Mouse (Mus musculus) limb, embryonic 12.5 days (tissue): ENCODE measurements at regions not wholly inside any gene's neighbourhood (a gene's known extent, or its start where the extent isn't known, plus 50 kb on each side); places are given as distances from the start of the nearest gene placed in this dataset.

Experiments used
- ATAC-seq: fragments of 200-750 bp; cut with Nextera tagmentation; 2 replicates; pipeline ENCODE4 v1.8.0; 2017; ENCODE audit warnings: low read depth, moderate TSS enrichment; ENCODE audit not compliant: insufficient number of reproducible peaks, insufficient read depth, low FRiP score, low TSS enrichment
- H3K27ac ChIP-seq: fragments of 300-500 bp; sonication (generic); 2 replicates; pipeline ENCODE4 v1.5.1; 2016; ENCODE audit warnings: mild to moderate bottlenecking, moderate library complexity
- H3K27me3 ChIP-seq: fragments of 300-500 bp; sonication (generic); 2 replicates; pipeline ENCODE4 v1.6.1; 2016; ENCODE audit warnings: mild to moderate bottlenecking, moderate library complexity
- H3K36me3 ChIP-seq: fragments of 300-500 bp; sonication (generic); 2 replicates; pipeline ENCODE4 v1.6.1; 2016; ENCODE audit warnings: mild to moderate bottlenecking, moderate library complexity
- H3K4me1 ChIP-seq: fragments of 300-500 bp; sonication (generic); replicated peaks from 2 replicates; pipeline ENCODE4 v1.6.1; 2016
- H3K4me2 ChIP-seq: fragments of 300-500 bp; sonication (generic); 2 replicates; pipeline ENCODE4 v1.6.1; 2016; ENCODE audit warnings: mild to moderate bottlenecking, moderate library complexity
- H3K4me3 ChIP-seq: fragments of 300-500 bp; sonication (generic); replicated peaks from 2 replicates; pipeline ENCODE4 v1.5.1; 2016; ENCODE audit warnings: mild to moderate bottlenecking
- H3K9ac ChIP-seq: fragments of 300-500 bp; sonication (generic); replicated peaks from 2 replicates; pipeline ENCODE4 v1.6.1; 2016; ENCODE audit warnings: mild to moderate bottlenecking, moderate library complexity
- H3K9me3 ChIP-seq: fragments of 300-500 bp; sonication (generic); 2 replicates; pipeline ENCODE4 v1.6.1; 2016; ENCODE audit warnings: mild to moderate bottlenecking, moderate library complexity
- WGBS: fragments of 180-500 bp; shearing (Covaris S2); methylation state at CpG from one replicate; pipeline ENCODE4 v1.1.7; 2016; 5-methylcytosine and 5-hydroxymethylcytosine counted together

GRCm38 (mm10) chr13:53592755-53593154 lies 119.9 kb upstream of the Msx2 start:
- no peak overlapping the region for H3K9ac ChIP-seq
- H3K4me3 ChIP-seq = no peak overlapping the region
- no peaks in the 10 kb centered on the region for H3K36me3 ChIP-seq
- peaks cover 21% of the 10 kb centered on the region for H3K4me1 ChIP-seq
- H3K9me3 ChIP-seq = no peaks in the 10 kb centered on the region
- H3K4me2 ChIP-seq = no peak overlapping the region
- no peak for ATAC-seq
- 0 out of 2 replicates have a peak, but pooled peaks cover 5% of the 10 kb centered on the region for H3K27me3 ChIP-seq
- 15% methylated on average over 5 of the region's 5 CpGs for WGBS
- no peak overlapping the region for H3K27ac ChIP-seq

DNA sequence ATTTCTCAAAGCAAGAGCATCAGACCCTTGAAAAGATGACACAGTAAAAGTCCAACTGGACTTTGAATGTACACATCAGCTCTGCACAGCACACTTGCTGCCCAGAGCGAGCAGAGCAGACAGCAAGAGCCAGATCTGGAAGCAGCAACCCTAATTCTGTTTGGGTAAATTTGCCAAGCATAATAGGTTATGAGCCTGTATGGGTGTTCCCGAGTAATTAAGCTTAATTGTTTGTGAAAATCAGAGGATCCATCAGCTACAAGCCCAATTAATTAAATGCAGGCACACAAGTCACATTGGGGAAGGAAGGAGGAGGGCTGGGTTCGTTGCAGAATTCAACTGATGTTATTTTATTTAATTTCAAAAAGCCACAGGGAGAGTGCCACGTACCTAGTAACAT lies 113.9 kb upstream of the Msx2 start:
- Histone ChIP-seq H3K27ac (no peak overlapping the region), H3K36me3 (no peaks in the 10 kb centered on the region), H3K4me1 (peaks cover 19% of the 10 kb centered on the region), H3K9me3 (0 out of 2 replicates have a peak, but pooled peaks cover 2% of the 10 kb centered on the region), H3K4me2 (no peak overlapping the region), H3K4me3 (no peak overlapping the region), H3K27me3 (0 out of 2 replicates have a peak, but pooled peaks cover 2% of the 10 kb centered on the region), H3K9ac (no peak overlapping the region)
- WGBS = 46% methylated on average over 4 of the region's 4 CpGs
- no peak for ATAC-seq

- Histone ChIP-seq H3K4me2 (no peak overlapping the region), H3K9ac (no peak overlapping the region), H3K9me3 (0 out of 2 replicates have a peak, but pooled peaks cover 14% of the 10 kb centered on the region), H3K27me3 (no peaks in the 10 kb centered on the region), H3K36me3 (no peaks in the 10 kb centered on the region), H3K4me3 (no peak overlapping the region), H3K27ac (no peak overlapping the region), H3K4me1 (peaks cover 13% of the 10 kb centered on the region)
- ATAC-seq = no peak
- WGBS = 53% methylated on average over 9 of the region's 9 CpGs
These were observed 111.7 kb upstream of the Msx2 start for GRCm38 (mm10) chr13:53584504-53585130.

DNA sequence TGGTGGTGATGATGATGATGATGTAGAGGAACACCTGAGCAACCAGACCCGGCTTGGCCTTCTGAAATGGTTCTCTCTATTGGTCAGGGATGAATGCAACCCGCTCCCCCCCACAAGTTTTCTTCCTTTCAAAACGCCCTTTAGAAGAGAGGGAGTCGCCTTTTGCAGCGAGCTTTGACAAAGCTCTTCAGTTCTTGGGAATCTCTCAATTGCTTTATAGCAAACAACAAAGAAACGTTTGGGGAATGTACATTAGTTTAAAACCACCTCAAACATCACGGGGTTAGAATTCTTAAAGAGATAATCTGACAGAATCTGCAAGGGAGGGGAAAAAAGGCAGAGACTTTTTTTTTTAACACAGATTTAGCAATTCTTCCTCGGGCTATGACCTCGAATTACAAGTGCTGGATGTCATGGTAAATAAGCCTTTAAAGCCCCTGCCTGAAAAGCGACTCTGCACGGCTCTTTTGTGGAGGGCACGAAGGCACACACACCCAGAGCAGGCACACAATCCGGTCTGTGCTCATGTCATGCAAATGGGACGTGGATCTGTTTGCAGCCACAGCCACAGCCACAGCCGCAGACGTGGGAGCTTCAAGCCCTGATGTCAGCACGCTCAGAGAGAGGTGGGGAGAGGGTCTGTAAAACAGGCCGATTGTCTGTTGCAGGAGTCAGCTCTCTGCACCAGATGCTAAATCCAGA lies 81.2 kb upstream of the Msx2 start:
- Histone ChIP-seq H3K27me3 (peaks cover 11% of the 10 kb centered on the region; the same call in 1 of the 2 replicates), H3K4me3 (no peak overlapping the region), H3K4me2 (no peak overlapping the region), H3K36me3 (no peaks in the 10 kb centered on the region), H3K27ac (no peak overlapping the region), H3K9me3 (0 out of 2 replicates have a peak, but pooled peaks cover 4% of the 10 kb centered on the region), H3K4me1 (peaks cover 10% of the 10 kb centered on the region), H3K9ac (no peak overlapping the region; the same call in 1 of the 2 replicates)
- 36% methylated on average over 18 of the region's 18 CpGs for WGBS
- ATAC-seq = no peak

DNA sequence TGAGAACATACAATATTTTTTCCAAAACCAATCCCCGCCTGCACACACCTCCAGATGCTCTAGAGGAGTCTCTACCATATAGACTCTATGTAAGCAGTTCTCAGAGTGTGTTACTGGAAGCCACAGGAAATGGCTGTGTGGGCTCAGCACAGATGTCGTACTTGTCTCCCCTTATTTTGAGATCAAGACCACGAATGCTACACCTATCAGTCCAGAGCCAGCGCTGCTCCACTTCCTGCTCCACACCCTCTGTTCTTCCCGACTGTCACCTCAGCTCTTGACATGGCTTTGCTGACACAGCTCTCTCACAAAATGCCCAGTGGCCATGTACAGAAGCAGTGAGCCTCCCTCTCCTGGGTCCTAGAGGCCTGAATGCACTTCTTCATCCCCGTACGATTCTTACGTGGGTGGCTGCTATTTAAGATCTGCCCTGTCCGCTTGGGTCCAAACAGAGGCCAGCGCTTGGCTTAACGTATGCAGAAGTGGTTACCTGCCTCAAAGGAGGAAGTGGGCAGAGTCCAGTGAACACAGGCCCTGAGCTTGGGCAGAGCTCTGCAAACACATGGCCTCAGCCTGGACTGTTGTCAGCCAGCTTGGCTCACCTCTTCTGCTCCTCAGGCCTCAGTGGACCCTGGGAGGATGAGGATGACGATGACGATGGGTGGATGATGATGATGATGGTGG lies 80.5 kb upstream of the Msx2 start:
- no peak overlapping the region for H3K4me2 ChIP-seq
- no peak overlapping the region for H3K4me3 ChIP-seq
- H3K27me3 ChIP-seq = peaks cover 11% of the 10 kb centered on the region; the same call in 1 of the 2 replicates
- H3K4me1 ChIP-seq = peaks cover 17% of the 10 kb centered on the region
- no peaks in the 10 kb centered on the region for H3K36me3 ChIP-seq
- H3K27ac ChIP-seq = no peak overlapping the region
- H3K9ac ChIP-seq = no peak overlapping the region
- no peak for ATAC-seq
- 78% methylated on average over 13 of the region's 13 CpGs for WGBS
- H3K9me3 ChIP-seq = 0 out of 2 replicates have a peak, but pooled peaks cover 4% of the 10 kb centered on the region

- no peak for ATAC-seq
- Histone ChIP-seq H3K27ac (no peak overlapping the region), H3K4me2 (no peak overlapping the region), H3K9me3 (0 out of 2 replicates have a peak, but pooled peaks cover 4% of the 10 kb centered on the region), H3K4me1 (peaks cover 42% of the 10 kb centered on the region), H3K27me3 (peaks cover 1% of the 10 kb centered on the region; the same call in 1 of the 2 replicates), H3K4me3 (no peak overlapping the region), H3K36me3 (no peaks in the 10 kb centered on the region), H3K9ac (no peak overlapping the region)
- WGBS = 23% methylated on average over 11 of the region's 11 CpGs
These were observed 75.5 kb upstream of the Msx2 start for GRCm38 (mm10) chr13:53548396-53548795.

- Histone ChIP-seq H3K27me3 (no peaks in the 10 kb centered on the region; the same call in 1 of the 2 replicates), H3K9me3 (no peaks in the 10 kb centered on the region), H3K4me1 (peaks cover 48% of the 10 kb centered on the region), H3K9ac (no peak overlapping the region), H3K36me3 (no peaks in the 10 kb centered on the region), H3K27ac (peak overlapping the region; percentile 36; the same call in 1 of the 2 replicates), H3K4me2 (peak overlapping the region; percentile 28), H3K4me3 (no peak overlapping the region)
- no peak; the same call in 1 of the 2 replicates for ATAC-seq
- 6% methylated on average over 5 of the region's 5 CpGs for WGBS
These were observed 70.4 kb upstream of the Msx2 start for GRCm38 (mm10) chr13:53543291-53543690.

DNA sequence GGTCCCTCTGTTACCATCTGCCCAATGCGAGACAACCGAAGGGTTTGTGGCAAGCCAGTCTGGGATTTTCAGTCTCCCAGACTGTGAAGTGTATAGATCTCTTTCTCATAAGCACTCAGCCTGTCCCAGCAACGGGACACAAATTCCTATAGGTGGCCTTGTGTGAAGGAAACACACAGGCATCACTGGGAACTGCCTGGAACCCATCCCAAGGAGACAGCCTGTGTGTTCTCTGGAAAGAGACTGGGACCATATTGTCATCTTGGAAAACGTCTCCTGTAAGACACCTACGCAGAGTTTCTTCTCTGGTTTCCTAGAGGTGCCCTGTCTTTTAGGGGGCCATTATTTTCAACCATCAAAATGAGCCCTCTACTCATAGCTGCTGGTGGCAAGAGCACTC lies 66.9 kb upstream of the Msx2 start:
- no peaks in the 10 kb centered on the region for H3K9me3 ChIP-seq
- 93% methylated on average over 5 of the region's 5 CpGs for WGBS
- H3K4me2 ChIP-seq = no peak overlapping the region
- H3K4me3 ChIP-seq = no peak overlapping the region
- H3K4me1 ChIP-seq = peaks cover 24% of the 10 kb centered on the region
- no peak overlapping the region for H3K27ac ChIP-seq
- no peak for ATAC-seq
- H3K27me3 ChIP-seq = 0 out of 2 replicates have a peak, but pooled peaks cover under 1% of the 10 kb centered on the region
- no peaks in the 10 kb centered on the region for H3K36me3 ChIP-seq
- H3K9ac ChIP-seq = no peak overlapping the region

- Histone ChIP-seq H3K9ac (no peak overlapping the region), H3K4me3 (no peak overlapping the region), H3K27me3 (peaks cover 9% of the 10 kb centered on the region; the same call in 1 of the 2 replicates), H3K36me3 (no peaks in the 10 kb centered on the region), H3K27ac (no peak overlapping the region), H3K9me3 (no peaks in the 10 kb centered on the region), H3K4me1 (peaks cover 20% of the 10 kb centered on the region), H3K4me2 (no peak overlapping the region)
- no peak for ATAC-seq
- 90% methylated on average over 6 of the region's 6 CpGs for WGBS
These were observed 65.1 kb upstream of the Msx2 start for GRCm38 (mm10) chr13:53537937-53538336.

DNA sequence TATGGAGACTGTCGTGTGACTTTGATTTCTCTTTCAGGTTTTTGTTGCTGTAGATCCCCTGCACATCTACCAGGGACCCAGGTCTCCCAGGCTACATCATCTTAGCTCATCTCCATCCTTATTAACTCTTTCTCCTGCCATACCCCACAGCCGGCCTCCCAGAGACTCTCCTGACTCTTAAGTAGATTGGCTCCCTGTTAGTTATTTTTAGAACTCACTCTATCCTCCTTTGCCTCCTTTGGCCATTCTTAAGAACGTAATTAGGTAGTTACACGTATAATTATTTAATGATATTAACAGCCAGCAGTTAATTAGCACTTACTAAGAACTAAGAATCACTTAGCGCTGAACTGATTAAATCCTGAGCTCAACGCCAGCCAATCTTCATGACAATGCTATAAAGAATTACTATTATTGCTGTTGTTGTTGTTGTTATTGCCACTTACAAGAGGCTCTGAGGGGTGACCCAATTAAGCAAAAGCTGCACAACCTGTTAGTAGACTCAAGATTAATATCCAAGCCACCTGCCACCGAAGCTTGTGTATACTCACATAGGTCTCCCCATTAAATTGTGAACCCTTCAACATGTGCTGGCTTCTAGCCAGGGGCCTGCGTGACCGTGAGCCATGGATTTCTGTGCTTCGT lies 63.0 kb upstream of the Msx2 start:
- no peak for ATAC-seq
- WGBS = 73% methylated on average over 10 of the region's 10 CpGs

More for the DNA sequence above, 63.0 kb upstream of the Msx2 start:
- Histone ChIP-seq H3K27ac (no peak overlapping the region; the same call in 1 of the 2 replicates), H3K4me2 (no peak overlapping the region), H3K4me3 (no peak overlapping the region), H3K27me3 (peaks cover 9% of the 10 kb centered on the region; the same call in 1 of the 2 replicates), H3K4me1 (peaks cover 26% of the 10 kb centered on the region), H3K9me3 (no peaks in the 10 kb centered on the region), H3K36me3 (no peaks in the 10 kb centered on the region), H3K9ac (no peak overlapping the region)
